Mouse (Mus musculus) bone marrow macrophage, adult 2 months (primary cell): ENCODE data around the gene Cadps2.

Experiments used
- CTCF ChIP-seq: IDR thresholded peaks from 2 replicates; pipeline ENCODE4 v1.5.1; 2012; ENCODE audit warnings: low read depth, mild to moderate bottlenecking, low read length, moderate library complexity
- POLR2A ChIP-seq: IDR thresholded peaks from 2 replicates; pipeline ENCODE4 v1.6.1; 2012; ENCODE audit warnings: mild to moderate bottlenecking, low read depth, low read length, borderline replicate concordance

DNA sequence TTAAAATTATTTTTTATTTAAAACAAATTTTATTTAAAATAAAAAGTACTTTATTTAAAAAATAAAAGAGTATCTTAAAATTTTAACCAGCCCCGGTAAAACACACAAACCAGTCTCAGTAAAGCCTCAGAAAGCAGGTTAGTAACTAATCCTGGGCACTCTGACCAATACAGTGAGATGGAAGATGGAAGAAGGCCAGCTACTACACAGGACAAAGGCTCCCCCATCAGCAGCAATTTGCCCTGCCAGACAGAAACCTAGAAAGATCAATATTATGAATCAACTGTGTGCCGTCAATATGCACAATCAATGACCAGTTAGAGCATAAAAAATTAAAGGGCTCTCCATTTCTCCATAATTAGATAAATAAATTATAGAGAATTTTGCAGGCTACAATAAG lies 9.9 kb downstream of the Cadps2 start:
- TF ChIP-seq POLR2A (no peak), CTCF (no peak)
